Mouse (Mus musculus): Measurements from ENCODE around the gene Rbm39. TPM values are rescaled to one million over a fixed set of nuclear protein-coding genes. Genes with fewer than 3 reads are reported as not detected.

Rbm39 gene
- polyA plus RNA-seq, 1 experiment, result 188 TPM

GRCm38 (mm10) chr2:156179046-156179795 is 817 bp downstream of the Rbm39 start:
- peak; percentile 16; the same call in 1 of the 2 replicates for TF ChIP-seq POLR2A (IDR thresholded peaks at IDR 0.05; ENCODE audit: borderline replicate concordance, extremely low read depth, insufficient read depth, insufficient read length, poor library complexity, severe bottlenecking)
- no peak for TF ChIP-seq CTCF (IDR thresholded peaks at IDR 0.05; ENCODE audit: borderline replicate concordance, extremely low read depth, insufficient read depth, insufficient read length)
- peak; percentile 90 for DNase-seq (ENCODE audit: low read depth)

GRCm38 (mm10) chr2:156177651-156178050 is 2.4 kb downstream of the Rbm39 start:
- no peak for DNase-seq (ENCODE audit: low read depth)
- TF ChIP-seq CTCF (IDR thresholded peaks at IDR 0.05; ENCODE audit: borderline replicate concordance, extremely low read depth, insufficient read depth, insufficient read length) (no peak), POLR2A (IDR thresholded peaks at IDR 0.05; ENCODE audit: borderline replicate concordance, extremely low read depth, insufficient read depth, insufficient read length, poor library complexity, severe bottlenecking) (no peak)

GRCm38 (mm10) chr2:156177079-156177478 is 3.0 kb downstream of the Rbm39 start:
- no peak for TF ChIP-seq CTCF (IDR thresholded peaks at IDR 0.05; ENCODE audit: borderline replicate concordance, extremely low read depth, insufficient read depth, insufficient read length)
- no peak for TF ChIP-seq POLR2A (IDR thresholded peaks at IDR 0.05; ENCODE audit: borderline replicate concordance, extremely low read depth, insufficient read depth, insufficient read length, poor library complexity, severe bottlenecking)
- DNase-seq (ENCODE audit: low read depth), result no peak

- TF ChIP-seq CTCF (IDR thresholded peaks at IDR 0.05; ENCODE audit: borderline replicate concordance, extremely low read depth, insufficient read depth, insufficient read length), result no peak
- no peak for TF ChIP-seq POLR2A (IDR thresholded peaks at IDR 0.05; ENCODE audit: borderline replicate concordance, extremely low read depth, insufficient read depth, insufficient read length, poor library complexity, severe bottlenecking)
- no peak for DNase-seq (ENCODE audit: low read depth)
Observed at GRCm38 (mm10) chr2:156166557-156166956, 13.5 kb downstream of the Rbm39 start.

- DNase-seq (ENCODE audit: low read depth), result no peak
- no peak for TF ChIP-seq POLR2A (IDR thresholded peaks at IDR 0.05; ENCODE audit: borderline replicate concordance, extremely low read depth, insufficient read depth, insufficient read length, poor library complexity, severe bottlenecking)
- no peak for TF ChIP-seq CTCF (IDR thresholded peaks at IDR 0.05; ENCODE audit: borderline replicate concordance, extremely low read depth, insufficient read depth, insufficient read length)
Observed at GRCm38 (mm10) chr2:156165478-156165877, 14.6 kb downstream of the Rbm39 start.

GRCm38 (mm10) chr2:156151538-156151937 is 28.5 kb downstream of the Rbm39 start:
- TF ChIP-seq CTCF (IDR thresholded peaks at IDR 0.05; ENCODE audit: borderline replicate concordance, extremely low read depth, insufficient read depth, insufficient read length) (no peak), POLR2A (IDR thresholded peaks at IDR 0.05; ENCODE audit: borderline replicate concordance, extremely low read depth, insufficient read depth, insufficient read length, poor library complexity, severe bottlenecking) (no peak)
- peak; percentile 14 for DNase-seq (ENCODE audit: low read depth)

- no peak for DNase-seq (ENCODE audit: low read depth)
- TF ChIP-seq POLR2A (IDR thresholded peaks at IDR 0.05; ENCODE audit: borderline replicate concordance, extremely low read depth, insufficient read depth, insufficient read length, poor library complexity, severe bottlenecking) (no peak), CTCF (IDR thresholded peaks at IDR 0.05; ENCODE audit: borderline replicate concordance, extremely low read depth, insufficient read depth, insufficient read length) (no peak)
Observed at GRCm38 (mm10) chr2:156147316-156147915, 32.6 kb downstream of the Rbm39 start.

GRCm38 (mm10) chr2:156146272-156146989 is 33.6 kb downstream of the Rbm39 start:
- no peak for DNase-seq (ENCODE audit: low read depth)
- TF ChIP-seq CTCF (IDR thresholded peaks at IDR 0.05; ENCODE audit: borderline replicate concordance, extremely low read depth, insufficient read depth, insufficient read length) (no peak), POLR2A (IDR thresholded peaks at IDR 0.05; ENCODE audit: borderline replicate concordance, extremely low read depth, insufficient read depth, insufficient read length, poor library complexity, severe bottlenecking) (no peak)

GRCm38 (mm10) chr2:156145486-156146130 is 34.4 kb downstream of the Rbm39 start:
- no peak for DNase-seq (ENCODE audit: low read depth)
- TF ChIP-seq CTCF (IDR thresholded peaks at IDR 0.05; ENCODE audit: borderline replicate concordance, extremely low read depth, insufficient read depth, insufficient read length), result no peak
- no peak for TF ChIP-seq POLR2A (IDR thresholded peaks at IDR 0.05; ENCODE audit: borderline replicate concordance, extremely low read depth, insufficient read depth, insufficient read length, poor library complexity, severe bottlenecking)

- TF ChIP-seq POLR2A (IDR thresholded peaks at IDR 0.05; ENCODE audit: borderline replicate concordance, extremely low read depth, insufficient read depth, insufficient read length, poor library complexity, severe bottlenecking) (peak; percentile 62; the same call in 1 of the 2 replicates), CTCF (IDR thresholded peaks at IDR 0.05; ENCODE audit: borderline replicate concordance, extremely low read depth, insufficient read depth, insufficient read length) (peak; percentile 38; the same call in 1 of the 2 replicates)
- DNase-seq (ENCODE audit: low read depth), result peak; percentile 99
Observed at GRCm38 (mm10) chr2:156143953-156144724, 35.9 kb downstream of the Rbm39 start, which contains the start of the genes Romo1 and Nfs1. Romo1 (plus strand) TSS chr2:156144039. Nfs1 (minus strand) TSS chr2:156144186.
